ENCODE assay signal across 2 mouse cellular contexts in the genomic region with DNA sequence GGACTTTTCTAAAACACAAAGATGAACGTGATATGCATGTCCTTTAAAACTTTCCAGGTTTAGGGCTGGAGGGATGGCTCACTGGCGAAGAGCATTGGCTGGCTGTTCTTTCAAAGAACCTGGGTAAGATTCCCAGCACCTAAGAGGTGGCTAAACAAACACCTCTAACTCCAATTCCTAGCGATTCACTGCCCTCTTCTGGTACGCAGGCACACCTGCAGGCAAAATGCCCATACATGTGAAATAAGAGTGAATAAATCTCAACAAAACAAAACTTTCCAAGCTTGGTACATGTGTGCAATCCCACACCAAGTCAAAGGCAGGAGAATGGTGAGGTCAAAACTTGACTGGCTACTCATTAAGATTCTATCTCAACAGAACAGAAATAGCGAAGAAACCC.
TF ChIP-seq lines count a peak whose summit lies in the region.

No protein-coding gene starts in this region.

TF ChIP-seq in CH12.LX, 34 proteins besides CTCF, POLR2A, EP300 and RAD21:
- no peak for TF ChIP-seq NRF1 (IDR thresholded peaks at IDR 0.05; ENCODE audit: low read depth, low read length)
- TF ChIP-seq MYC (IDR thresholded peaks at IDR 0.05; ENCODE audit: low read depth, low read length), result no peak
- no peak for TF ChIP-seq ZMIZ1 (IDR thresholded peaks at IDR 0.05; ENCODE audit: low read depth, low read length)
- no peak for TF ChIP-seq IRF4 (IDR thresholded peaks at IDR 0.05; ENCODE audit: low read depth, low read length)
- no peak for TF ChIP-seq ZC3H11A (IDR thresholded peaks at IDR 0.05; ENCODE audit: low read depth, low read length)
- peak; percentile 17; the same call in 1 of the 2 replicates for TF ChIP-seq SMC3 (IDR thresholded peaks at IDR 0.05; ENCODE audit: low read depth, low read length)
- no peak for TF ChIP-seq USF1 (IDR thresholded peaks at IDR 0.05; ENCODE audit: low read depth, low read length)
- no peak for TF ChIP-seq MAZ (IDR thresholded peaks at IDR 0.05; ENCODE audit: low read depth, low read length)

TF ChIP-seq in MEL, 35 proteins besides CTCF, POLR2A, EP300 and RAD21:
- no peak for TF ChIP-seq CHD1 (IDR thresholded peaks at IDR 0.05; ENCODE audit: low read depth, low read length)
- TF ChIP-seq MAX (IDR thresholded peaks at IDR 0.05; ENCODE audit: low read length), result no peak
- no peak for TF ChIP-seq E2F4 (IDR thresholded peaks at IDR 0.05; ENCODE audit: borderline replicate concordance, low read depth, low read length)
- no peak for TF ChIP-seq POLR2AphosphoS5 (IDR thresholded peaks at IDR 0.05; ENCODE audit: borderline replicate concordance, low read depth, low read length)
- TF ChIP-seq USF1 (IDR thresholded peaks at IDR 0.05; ENCODE audit: low read depth, low read length), result no peak
- TF ChIP-seq SIN3A (IDR thresholded peaks at IDR 0.05; ENCODE audit: low read length), result no peak
- TF ChIP-seq ZC3H11A (IDR thresholded peaks at IDR 0.05; ENCODE audit: low read depth, low read length), result no peak
- TF ChIP-seq KAT2A (conservative IDR thresholded peaks at IDR 0.05; ENCODE audit: low read depth, low read length), result no peak
- TF ChIP-seq TCF12 (IDR thresholded peaks at IDR 0.05; ENCODE audit: low read depth, low read length), result no peak
- no peak for TF ChIP-seq SMC3 (IDR thresholded peaks at IDR 0.05; ENCODE audit: low read depth, low read length)
- no peak for TF ChIP-seq MEF2A (IDR thresholded peaks at IDR 0.05; ENCODE audit: extremely low read depth, insufficient replicate concordance, low read depth, low read length, poor library complexity, severe bottlenecking)
- no peak for TF ChIP-seq UBTF (IDR thresholded peaks at IDR 0.05; ENCODE audit: borderline replicate concordance, insufficient read depth, low read depth, low read length)
- no peak for TF ChIP-seq ZKSCAN1 (IDR thresholded peaks at IDR 0.05; ENCODE audit: low read depth, low read length)
- no peak for TF ChIP-seq CHD2 (IDR thresholded peaks at IDR 0.05; ENCODE audit: low read length)
TF ChIP-seq in MEL: peak in this region for 0.
